Mouse (Mus musculus): Measurements from ENCODE around the gene 1110008P14Rik. TPM values are rescaled to one million over a fixed set of nuclear protein-coding genes. Genes with fewer than 3 reads are reported as not detected.

The 1110008P14Rik gene
- total RNA-seq, 2 experiments from 2014 or later: 283 to 350 TPM

GRCm38 (mm10) chr2:32412742-32413531 is 31.2 kb upstream of the 1110008P14Rik start:
- no peak for DNase-seq (ENCODE audit: low spot score in 2 of 2)

DNA sequence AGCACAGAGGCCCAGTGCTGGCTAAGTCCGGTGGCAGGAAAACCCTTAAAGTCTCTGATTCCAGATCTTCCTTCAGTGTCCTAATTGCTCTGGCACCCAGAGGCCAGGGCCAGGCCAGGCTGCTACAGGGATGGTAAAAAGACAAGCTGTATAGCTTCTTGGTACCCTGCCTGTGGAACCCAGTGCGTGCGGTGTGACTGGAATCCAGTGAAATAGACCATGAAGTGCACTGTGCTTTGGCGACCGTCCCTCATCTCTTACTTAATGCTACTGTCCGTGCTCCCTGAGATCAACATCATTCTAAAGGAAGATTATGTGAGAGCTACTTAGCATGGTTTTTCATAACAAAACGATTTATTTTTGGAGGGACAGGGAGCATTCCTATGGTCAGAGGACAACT is 29.7 kb upstream of the 1110008P14Rik start:
- no peak for DNase-seq (ENCODE audit: low spot score in 2 of 2)

- DNase-seq (ENCODE audit: low spot score in 2 of 2): no peak
Measured at GRCm38 (mm10) chr2:32408429-32409424, 27.0 kb upstream of the 1110008P14Rik start.

- DNase-seq (ENCODE audit: low spot score in 2 of 2): no peak
Measured at GRCm38 (mm10) chr2:32407144-32407824, 25.5 kb upstream of the 1110008P14Rik start.

GRCm38 (mm10) chr2:32404663-32405062 is 22.9 kb upstream of the 1110008P14Rik start:
- peak; percentile 96 to 99 for DNase-seq (ENCODE audit: low spot score in 2 of 2)

DNA sequence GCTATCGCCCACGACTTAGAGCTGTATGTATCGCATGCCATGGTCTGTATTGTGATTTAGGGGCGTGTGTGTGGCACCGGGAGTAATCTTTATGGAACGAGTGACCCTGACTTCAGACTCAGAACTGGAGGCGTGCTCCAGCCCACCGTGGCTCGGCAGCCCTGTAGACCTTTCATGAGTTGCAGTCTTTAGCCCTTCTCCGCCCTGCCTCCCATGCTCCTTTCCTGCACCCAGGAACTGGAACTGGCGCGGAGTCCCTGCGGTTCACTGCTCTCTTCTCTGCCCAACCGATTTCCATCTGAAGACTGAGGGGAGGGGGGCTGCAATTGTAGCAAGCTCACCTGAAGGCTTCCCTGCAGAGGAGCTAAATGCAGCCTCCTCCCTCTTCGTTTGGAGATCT is 15.0 kb upstream of the 1110008P14Rik start:
- no peak for DNase-seq (ENCODE audit: low spot score in 2 of 2)

DNA sequence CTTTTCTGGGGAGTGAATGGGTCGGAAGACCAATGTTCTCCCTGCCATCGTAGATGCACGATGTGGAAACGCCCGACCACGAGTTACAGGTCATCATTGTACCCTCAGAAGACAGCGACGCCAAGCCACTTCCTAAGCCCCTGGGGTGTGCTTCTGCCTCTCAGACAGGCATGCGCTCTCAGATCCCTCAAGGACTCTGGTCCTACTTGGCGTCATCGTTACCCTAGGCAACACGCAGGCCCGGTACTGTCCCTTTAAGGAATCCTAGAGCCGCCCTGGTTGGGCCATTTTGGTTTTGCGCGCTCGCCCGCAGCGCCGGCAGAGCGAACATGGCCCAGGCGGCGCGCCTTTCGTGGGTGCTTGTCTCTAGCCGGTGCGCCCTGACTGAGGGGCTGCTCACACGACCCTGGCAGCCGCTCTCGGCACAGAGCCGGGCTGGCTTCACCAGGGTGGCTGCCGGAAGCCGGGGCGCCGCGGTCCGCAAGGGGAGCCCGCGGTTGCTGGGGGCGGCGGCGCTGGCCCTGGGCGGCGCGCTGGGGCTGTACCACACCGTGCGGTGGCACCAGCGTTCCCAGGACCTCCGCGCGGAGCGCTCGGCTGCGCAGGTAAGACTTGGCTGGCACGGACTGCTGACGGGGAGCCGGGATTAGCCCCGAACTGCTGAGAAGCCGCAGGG is 14.3 kb upstream of the 1110008P14Rik start:
- peak; percentile 92 to 94 for DNase-seq (ENCODE audit: low spot score in 2 of 2)

DNA sequence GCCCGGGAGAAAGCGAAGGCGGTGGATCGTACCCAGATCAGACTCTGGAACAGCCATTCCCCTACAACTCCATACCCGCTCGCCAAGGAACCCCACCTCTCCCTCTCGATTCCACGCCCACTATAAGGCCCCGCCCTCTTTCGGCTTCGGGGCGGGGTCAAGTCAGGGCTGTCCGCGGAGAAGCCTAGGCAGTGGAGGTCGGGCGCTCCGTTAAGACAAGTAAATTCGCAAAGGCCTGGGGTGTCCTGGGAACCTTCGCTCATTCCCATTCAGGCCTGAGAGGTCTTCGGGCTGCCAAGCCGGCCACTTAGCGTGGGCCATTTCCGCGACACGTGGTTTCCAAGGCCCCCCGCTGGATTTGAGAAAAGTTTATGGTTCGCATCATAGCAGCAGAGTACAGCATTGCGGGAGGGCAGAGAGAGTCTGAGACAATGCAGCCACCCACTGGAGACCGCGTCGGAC is 13.8 kb upstream of the 1110008P14Rik start, which contains the start of gene Ptges2:
Gene Ptges2, plus strand, starts transcription at position 413 of the 462 bp plus-strand sequence.
- peak; percentile 86 to 89 for DNase-seq (ENCODE audit: low spot score in 2 of 2)

DNA sequence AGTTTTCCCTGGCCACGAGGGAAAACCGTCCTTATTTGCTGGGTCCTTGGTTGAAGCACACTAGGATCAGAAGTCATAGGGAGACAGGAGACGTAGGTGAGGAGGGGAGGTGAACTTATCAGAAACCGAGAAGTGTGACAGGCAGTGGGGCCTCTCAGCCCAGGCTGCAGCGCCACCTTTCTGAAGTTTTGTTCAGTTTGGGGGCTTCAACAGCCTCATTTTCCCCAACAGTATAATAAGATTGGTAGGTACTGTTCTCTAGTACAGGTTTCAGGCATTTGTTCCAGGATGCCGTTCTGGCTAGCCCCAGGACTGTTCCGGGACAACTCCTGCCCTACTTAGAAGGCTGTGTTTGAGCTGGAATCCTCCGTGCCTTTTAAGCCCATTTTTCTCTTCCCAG is 13.2 kb upstream of the 1110008P14Rik start:
- DNase-seq (ENCODE audit: low spot score in 2 of 2): peak in 1 of 2 experiments; percentile 40

DNA sequence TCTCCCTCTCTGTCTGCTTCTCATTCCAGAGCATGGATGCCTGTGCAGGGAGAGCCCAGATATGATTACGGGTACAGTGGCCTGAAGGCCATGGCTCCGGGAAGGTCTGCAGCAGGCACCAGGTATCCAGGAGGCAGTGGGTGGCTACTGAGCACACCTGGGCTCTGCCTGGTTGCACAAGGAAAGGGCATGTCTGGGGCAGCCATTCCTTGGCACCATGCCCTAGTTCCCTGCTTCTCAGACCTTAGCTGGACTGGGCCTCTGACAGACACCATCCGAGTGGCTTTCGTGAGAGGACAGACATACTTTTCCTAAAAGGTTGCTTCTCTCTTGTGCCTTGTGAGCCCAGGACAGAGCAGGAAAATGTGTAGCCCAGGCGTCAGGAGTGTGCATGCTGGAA is 10.3 kb upstream of the 1110008P14Rik start:
- no peak for DNase-seq (ENCODE audit: low spot score in 2 of 2)

DNA sequence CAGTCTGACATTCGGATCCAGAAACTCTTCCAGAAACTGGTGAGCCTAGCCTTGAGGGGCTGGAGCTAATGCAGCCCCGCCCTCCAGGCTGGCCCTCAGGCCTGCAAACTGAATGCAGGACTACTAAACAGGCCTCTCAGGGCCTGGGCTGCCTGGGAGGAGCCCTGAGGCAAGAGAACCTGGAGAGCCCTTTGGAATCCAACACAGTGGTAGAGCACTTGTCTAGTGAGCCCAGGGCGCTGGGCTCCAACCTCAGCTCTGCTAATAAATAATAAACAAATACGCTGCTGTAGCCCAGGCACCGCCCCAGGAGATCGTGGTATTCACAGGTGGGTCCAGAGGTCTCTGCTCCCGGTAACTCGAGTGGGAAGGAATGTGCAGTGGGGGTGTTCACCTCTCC is 9.1 kb upstream of the 1110008P14Rik start:
- no peak for DNase-seq (ENCODE audit: low spot score in 2 of 2)

GRCm38 (mm10) chr2:32389157-32389556 is 7.4 kb upstream of the 1110008P14Rik start:
- DNase-seq (ENCODE audit: low spot score in 2 of 2): no peak

DNA sequence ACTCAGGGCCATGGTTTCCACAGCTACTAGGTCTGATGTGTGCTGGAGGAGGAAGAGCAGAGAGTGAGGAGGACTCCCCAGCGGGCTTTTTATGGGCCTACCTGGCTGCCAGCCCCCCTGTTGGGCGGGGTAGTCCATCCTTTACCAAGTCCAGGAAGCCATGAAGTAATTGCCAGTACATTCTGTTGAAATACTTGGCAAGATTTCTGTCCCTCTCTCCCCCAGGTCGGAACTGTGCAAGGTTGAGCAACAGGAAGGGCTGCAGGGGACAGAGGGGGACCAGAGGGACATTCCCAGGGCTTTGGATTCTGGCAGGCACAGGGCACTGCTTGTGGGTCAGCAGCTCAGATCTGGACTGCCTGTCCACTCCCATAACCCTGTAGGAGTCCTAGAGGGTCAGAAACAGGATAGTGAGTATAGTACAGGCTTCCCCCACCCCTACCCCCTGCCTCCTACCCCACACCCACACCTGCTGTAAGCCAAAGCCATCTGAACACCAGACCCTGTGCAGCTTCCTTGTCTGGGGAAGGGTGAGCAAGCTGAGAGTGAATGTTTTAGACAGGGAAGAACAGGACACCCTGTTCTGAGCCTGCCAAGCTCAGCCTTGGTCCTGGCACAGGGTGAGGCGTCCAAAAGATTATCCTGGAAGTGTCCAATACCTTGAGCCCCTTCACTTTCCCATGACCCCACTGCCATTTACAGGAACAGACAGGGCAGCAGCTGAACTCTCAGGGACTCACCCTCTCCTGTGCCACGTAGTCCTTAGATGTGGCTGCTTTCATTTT is 6.2 kb upstream of the 1110008P14Rik start, which contains the start of gene Lcn2:
Gene Lcn2, minus strand, starts transcription at position 547 of the 785 bp plus-strand sequence.
- DNase-seq (ENCODE audit: low spot score in 2 of 2): no peak

- no peak for DNase-seq (ENCODE audit: low spot score in 2 of 2)
Measured at GRCm38 (mm10) chr2:32382689-32383088, 951 bp upstream of the 1110008P14Rik start.

- peak in 1 of 2 experiments; percentile 47 for DNase-seq (ENCODE audit: low spot score in 2 of 2)
Measured at GRCm38 (mm10) chr2:32381141-32381774, 480 bp downstream of the 1110008P14Rik start.

GRCm38 (mm10) chr2:32380001-32380500 is 1.7 kb downstream of the 1110008P14Rik start:
- no peak for DNase-seq (ENCODE audit: low spot score in 2 of 2)

GRCm38 (mm10) chr2:32376963-32377362 is 4.8 kb downstream of the 1110008P14Rik start:
- peak in 1 of 2 experiments; percentile 47 for DNase-seq (ENCODE audit: low spot score in 2 of 2)

GRCm38 (mm10) chr2:32375317-32375940 is 6.3 kb downstream of the 1110008P14Rik start:
- DNase-seq (ENCODE audit: low spot score in 2 of 2): peak; percentile 46 to 51

Measured in left cerebral cortex, adult 18-20 months (tissue).